Mouse (Mus musculus) liver, adult (tissue): ENCODE measurements around the gene Aamp.
A peak's percentile ranks its signal among the peaks of the same experiment; 100 is the strongest.

Experiments
- GATA4 ChIP-seq: IDR thresholded peaks from 2 replicates; pipeline ENCODE4 v1.6.1; 2014; ENCODE audit warnings: mild to moderate bottlenecking, low read length; ENCODE audit not compliant: insufficient replicate concordance

Aamp gene

GRCm38 (mm10) chr1:74292331-74293020 lies 7.9 kb upstream of the Aamp start:
- no peak for TF ChIP-seq GATA4

DNA sequence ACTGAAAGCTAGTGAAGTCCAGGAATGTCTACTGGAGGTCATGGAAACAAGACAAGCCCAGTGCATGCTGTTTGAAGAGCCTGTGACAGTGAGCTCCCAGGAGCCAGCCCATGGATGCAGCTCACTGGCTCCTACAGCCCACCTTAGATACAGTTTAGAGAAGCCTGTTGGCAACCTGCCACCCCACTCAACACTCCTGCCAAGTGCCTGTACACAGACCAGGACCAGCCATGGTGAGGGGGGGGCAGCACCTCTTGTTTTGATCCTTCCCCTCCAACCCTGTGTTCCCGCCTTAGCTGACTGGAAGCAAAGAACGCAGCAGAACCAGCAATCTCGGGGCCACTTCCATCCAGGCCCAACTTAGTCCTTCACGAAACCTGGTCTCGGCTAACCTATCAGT lies 5.6 kb upstream of the Aamp start:
- no peak for TF ChIP-seq GATA4

GRCm38 (mm10) chr1:74289740-74290139 lies 5.2 kb upstream of the Aamp start:
- TF ChIP-seq GATA4 = no peak

GRCm38 (mm10) chr1:74289248-74289647 lies 4.7 kb upstream of the Aamp start:
- peak; percentile 31; the same call in 1 of the 2 replicates for TF ChIP-seq GATA4

DNA sequence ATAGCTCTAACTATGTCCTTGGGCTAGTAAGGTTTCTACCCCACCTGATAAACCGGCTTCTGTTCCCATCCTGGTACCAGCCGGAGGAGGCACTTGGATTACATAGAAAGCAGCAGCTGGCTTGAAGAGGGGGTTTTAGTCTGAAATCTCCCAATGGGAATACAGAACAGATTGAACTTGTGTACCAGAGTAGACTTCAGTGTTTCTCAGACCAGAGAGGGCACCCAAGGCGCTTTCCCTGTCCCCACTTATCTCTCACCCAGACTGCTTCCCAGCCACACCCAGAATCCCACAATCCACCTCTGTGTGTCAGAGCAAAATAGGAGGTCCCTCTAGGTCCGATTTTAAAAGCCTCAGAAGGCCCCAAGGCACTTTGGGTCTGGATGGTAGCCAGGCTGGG lies 3.8 kb upstream of the Aamp start:
- no peak for TF ChIP-seq GATA4

DNA sequence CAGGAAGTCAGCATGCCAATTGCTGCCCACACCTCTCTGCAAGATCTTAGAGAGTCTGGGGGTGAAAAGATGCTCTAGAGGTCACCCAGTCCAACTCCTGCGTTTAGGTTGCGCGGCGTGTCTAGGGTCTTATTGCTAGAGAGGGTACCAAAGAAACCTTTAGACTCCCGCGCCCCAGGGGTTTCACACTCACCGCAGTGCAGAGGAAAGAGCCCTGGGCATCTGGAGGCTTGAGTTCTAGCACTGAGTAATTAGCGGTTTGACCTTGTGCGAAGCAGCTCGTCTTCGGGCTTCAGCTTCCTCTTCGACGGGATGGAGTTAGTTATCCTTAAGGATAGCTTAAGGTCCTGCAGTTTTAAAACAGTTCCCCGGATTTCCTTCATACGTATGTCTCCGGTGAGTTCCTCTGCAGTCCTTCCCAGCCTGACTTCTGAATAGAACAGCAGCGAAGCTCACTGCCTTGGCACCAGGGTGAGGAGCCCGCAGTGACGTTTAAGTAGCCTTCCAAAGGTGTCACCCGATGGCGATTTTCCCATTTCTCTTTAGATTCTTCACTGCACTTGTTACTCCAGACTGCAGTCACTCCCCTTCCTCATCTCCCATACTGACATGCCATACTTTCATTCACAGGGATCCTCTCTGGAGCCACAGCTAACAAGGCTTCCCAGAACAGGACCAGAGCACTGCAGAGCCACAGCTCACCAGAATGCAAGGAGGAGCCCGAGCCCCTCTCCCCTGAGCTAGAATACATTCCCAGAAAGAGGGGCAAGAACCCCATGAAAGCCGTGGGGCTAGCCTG lies 873 bp upstream of the Aamp start:
- TF ChIP-seq GATA4 = no peak

DNA sequence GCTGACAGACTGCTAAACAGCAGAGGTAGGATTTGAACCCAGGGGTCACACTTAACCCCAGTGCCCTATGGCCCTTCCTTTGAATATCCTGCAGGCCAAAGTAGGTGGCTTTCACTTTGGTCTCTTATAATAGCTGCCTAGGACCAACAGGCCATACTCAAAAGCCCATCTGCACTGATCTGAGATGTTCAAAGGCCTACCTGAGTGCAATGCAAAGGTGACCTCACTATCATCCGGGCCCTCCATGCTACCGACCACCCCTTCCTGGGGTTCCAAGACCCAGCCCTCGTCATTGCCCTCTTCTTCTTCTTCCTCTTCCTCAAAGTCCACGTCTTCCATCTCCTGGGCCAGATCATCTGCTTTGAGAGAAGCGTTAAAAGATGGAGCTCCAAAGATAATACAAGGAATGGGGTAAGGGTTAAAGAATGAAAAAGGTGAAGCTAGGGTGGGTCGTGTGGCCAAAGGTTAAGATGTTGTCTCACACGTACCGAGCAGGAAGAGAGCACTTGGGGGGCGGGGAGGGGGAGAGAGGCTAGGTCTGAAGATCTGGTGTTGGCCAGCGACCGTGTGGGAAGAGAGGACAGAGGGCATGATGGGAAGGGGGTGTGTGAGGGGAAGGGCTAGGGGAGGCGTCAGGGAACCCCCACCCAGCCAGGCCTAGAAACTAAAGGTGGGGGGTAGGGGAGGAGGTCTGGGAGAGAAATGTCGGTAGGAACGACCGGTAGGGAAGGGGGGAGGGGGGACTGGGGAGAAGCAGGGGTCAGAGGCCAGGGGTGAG lies 663 bp downstream of the Aamp start:
- TF ChIP-seq GATA4 = no peak; the same call in 1 of the 2 replicates

DNA sequence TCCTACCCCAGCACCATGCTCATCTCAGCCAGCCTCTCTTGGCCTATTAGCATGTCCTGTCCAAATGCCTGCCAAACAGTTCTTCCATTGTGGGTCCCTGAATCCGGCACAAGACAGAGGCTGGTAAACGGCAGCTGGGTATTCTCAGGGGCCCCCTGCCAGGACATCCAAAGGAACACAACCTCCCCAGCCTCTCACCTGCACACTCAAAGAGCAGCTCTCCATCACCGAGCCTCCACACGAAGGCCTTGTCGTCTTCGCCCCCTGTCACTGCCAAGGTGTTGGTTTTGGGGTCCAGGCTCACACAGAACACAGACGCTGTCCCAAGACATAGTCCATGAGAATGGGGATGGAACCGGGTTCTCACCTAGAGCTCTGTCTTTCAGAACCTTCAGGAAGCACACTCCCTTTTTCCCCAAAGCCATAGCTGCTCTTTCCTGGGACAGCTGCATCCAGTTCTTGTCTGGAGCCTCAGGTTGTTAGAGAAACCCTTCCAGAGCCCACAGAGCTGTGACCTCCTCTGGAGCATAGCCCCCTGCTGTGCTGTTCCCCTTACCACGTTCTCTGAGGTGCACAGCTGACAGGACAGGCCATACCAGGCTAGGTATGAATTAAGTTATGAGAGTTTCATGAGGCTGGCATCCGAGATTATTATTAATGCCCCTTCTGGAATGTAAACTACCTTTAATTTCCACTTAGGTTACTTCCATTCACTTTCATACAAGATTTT lies 1.5 kb downstream of the Aamp start:
- TF ChIP-seq GATA4 = no peak

DNA sequence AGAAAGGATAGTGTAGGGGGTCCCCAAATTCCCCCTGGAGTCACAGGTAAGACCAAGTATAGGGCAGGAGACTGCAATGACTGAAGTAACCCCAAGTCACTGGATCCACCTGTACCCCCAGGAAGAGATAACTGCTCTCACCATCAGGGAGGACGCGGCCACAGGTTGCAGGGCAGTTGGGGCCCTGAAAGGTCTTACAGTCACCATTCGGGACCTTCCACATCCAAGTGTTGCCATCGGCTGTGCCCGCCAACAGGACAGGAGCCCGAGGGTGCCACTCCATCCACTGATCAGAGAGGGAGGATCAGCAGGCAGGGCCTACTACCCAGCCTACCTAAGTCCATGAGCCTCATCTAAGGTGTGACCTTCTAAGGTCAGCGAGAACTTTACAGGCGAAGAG lies 2.7 kb downstream of the Aamp start:
- no peak for TF ChIP-seq GATA4

DNA sequence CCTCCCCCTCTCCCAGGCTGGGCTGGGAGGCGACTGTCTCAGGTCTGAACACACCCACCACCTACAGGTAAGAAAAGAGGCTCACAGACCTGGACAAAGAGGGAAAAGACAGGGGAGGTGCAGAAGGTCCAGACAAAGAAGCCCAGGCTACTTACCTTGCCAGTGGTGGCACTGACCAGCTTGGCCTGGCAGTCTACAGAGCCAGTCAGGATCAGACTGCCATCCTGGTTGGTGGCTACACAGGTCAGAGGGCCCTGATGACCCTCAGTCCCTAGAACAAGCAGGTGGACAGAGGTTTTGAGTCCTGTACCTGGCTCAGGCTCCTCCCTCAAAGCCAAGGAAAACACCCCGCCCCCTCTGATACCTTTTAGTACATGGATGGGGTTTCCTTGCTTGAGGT lies 3.2 kb downstream of the Aamp start:
- TF ChIP-seq GATA4 = no peak

GRCm38 (mm10) chr1:74280591-74281325 lies 3.8 kb downstream of the Aamp start:
- no peak for TF ChIP-seq GATA4

DNA sequence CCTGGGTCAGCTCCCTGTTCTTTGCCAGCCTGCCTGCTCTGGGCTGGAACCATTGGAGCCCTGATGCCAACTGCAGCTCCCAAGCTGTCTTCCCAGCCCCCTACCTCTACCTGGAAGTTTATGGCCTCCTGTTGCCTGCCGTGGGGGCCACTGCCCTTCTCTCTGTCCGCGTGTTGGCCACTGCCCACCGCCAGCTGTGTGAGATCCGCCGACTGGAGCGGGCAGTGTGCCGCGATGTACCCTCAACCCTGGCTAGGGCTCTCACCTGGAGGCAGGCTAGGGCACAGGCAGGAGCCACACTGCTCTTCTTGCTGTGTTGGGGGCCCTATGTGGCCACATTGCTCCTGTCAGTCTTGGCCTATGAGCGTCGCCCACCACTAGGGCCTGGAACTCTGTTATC lies 5.5 kb downstream of the Aamp start:
- TF ChIP-seq GATA4 = no peak

DNA sequence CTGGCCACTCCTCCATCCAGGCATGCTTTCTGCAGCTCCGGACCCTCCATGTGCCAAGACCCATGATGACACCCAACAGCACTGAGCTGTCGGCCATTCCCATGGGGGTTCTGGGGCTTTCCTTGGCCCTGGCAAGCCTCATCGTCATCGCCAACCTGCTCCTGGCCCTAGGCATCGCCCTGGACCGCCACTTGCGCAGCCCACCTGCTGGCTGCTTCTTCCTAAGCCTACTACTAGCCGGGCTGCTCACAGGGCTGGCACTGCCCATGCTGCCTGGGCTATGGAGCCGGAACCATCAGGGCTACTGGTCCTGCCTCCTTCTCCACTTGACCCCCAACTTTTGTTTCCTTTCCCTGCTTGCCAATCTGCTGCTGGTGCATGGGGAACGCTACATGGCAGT lies 6.0 kb downstream of the Aamp start, which contains the start of gene Gpbar1:
Gpbar1 (plus strand) TSS at position 13 of the 400 bp plus-strand sequence.
- no peak for TF ChIP-seq GATA4

- no peak for TF ChIP-seq GATA4
Measured at GRCm38 (mm10) chr1:74277883-74278537, 6.5 kb downstream of the Aamp start.
